Mouse (Mus musculus) splenic B cell, adult 2 months (primary cell): ENCODE measurements at regions not wholly inside any gene's neighbourhood (a gene's known extent, or its start where the extent isn't known, plus 50 kb on each side); places are given as distances from the start of the nearest gene placed in this dataset.

Experiments used
- DNase-seq: peaks from one replicate; pipeline ENCODE4 v3.0.0-alpha.2; 2011; ENCODE audit warnings: low read depth, low spot score
- H3K27me3 ChIP-seq: 2 replicates; pipeline ENCODE4 v1.6.1; 2012; ENCODE audit warnings: mild to moderate bottlenecking, low read length, moderate library complexity, mixed read lengths; ENCODE audit not compliant: control insufficient read depth, poor library complexity, insufficient read depth, severe bottlenecking
- H3K36me3 ChIP-seq: 2 replicates; pipeline ENCODE4 v1.6.1; 2012; ENCODE audit warnings: mild to moderate bottlenecking, low read length, moderate library complexity, mixed read lengths; ENCODE audit not compliant: control insufficient read depth, poor library complexity, insufficient read depth, severe bottlenecking

DNA sequence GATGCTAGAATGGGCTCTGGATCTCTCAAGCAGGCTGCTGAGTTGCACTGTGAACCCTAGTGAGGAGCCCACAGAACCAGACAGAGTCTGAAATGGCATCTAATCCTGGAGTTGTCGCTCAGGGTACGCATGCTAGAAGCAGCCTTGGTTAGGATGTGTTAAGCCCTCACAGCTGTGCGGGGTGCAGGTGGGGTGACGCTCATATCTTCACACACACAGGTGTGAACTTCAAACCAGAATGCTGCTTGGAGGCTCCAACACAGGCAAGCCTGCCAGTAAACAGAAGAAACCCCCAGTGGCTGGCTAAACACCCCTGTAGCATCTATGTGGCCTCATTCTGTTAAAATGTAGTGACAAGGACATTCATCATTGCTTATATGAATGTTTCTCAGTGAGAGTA, 193.3 kb downstream of the Wdr11 start:
- no peak for DNase-seq
- Histone ChIP-seq H3K36me3 (no peaks in the 10 kb centered on the region; the same call in 1 of the 2 replicates), H3K27me3 (no peaks in the 10 kb centered on the region)

DNA sequence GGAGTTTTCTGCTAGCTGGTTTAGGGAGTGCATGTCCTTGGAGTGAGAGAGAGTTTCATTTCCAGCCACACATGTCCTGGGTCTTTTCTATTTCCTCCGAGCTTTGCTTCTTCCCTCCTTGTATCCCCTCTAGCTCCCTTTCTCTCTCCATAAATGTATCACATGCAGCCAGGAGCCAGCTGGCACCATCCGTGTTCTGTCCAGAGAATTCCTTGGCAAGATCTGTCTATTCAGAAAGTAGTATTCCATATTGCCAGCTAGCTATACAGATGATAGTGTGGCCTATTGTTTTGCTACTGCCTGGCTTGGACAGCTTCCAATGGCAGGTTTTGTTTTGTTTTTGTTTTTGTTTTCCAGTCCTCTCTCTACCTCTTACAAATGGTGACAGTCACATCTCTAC, 195.3 kb downstream of the Wdr11 start:
- H3K36me3 ChIP-seq, result no peaks in the 10 kb centered on the region; the same call in 1 of the 2 replicates
- no peak for DNase-seq

DNA sequence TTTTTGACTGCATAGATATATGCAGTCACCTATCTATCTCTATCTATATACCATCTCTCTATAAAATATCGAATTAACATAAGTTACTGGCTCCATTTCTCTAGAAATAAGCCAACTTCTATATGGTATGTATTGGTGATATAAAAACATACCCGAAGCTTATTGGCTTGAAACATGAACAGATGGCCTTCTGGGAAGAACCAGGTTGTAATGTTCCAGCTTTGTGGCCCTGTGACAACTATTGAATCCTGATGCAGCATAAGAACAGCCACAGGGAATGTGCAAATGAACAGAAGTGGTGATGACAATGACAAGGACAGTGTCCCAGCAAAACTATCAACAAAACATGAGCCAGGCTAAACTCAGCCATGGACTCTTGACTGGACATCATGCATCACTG, 196.1 kb downstream of the Wdr11 start:
- no peaks in the 10 kb centered on the region for H3K27me3 ChIP-seq
- DNase-seq, result no peak
- H3K36me3 ChIP-seq, result no peaks in the 10 kb centered on the region; the same call in 1 of the 2 replicates

More for the DNA sequence above, 195.3 kb downstream of the Wdr11 start:
- no peaks in the 10 kb centered on the region for H3K27me3 ChIP-seq

- no peak for DNase-seq
- H3K36me3 ChIP-seq, result no peaks in the 10 kb centered on the region
- H3K27me3 ChIP-seq, result no peaks in the 10 kb centered on the region
These were observed 197.8 kb downstream of the Wdr11 start for GRCm38 (mm10) chr7:129789461-129789860.

- DNase-seq, result no peak
- no peaks in the 10 kb centered on the region for H3K27me3 ChIP-seq
- H3K36me3 ChIP-seq, result no peaks in the 10 kb centered on the region
These were observed 199.2 kb downstream of the Wdr11 start for GRCm38 (mm10) chr7:129790590-129791449.

GRCm38 (mm10) chr7:129791450-129791820, 199.8 kb downstream of the Wdr11 start:
- DNase-seq, result no peak
- Histone ChIP-seq H3K27me3 (no peaks in the 10 kb centered on the region), H3K36me3 (no peaks in the 10 kb centered on the region)

GRCm38 (mm10) chr7:129793733-129794132, 202.1 kb downstream of the Wdr11 start:
- Histone ChIP-seq H3K27me3 (no peaks in the 10 kb centered on the region), H3K36me3 (no peaks in the 10 kb centered on the region)
- no peak for DNase-seq

GRCm38 (mm10) chr7:129794276-129794675, 202.6 kb downstream of the Wdr11 start:
- Histone ChIP-seq H3K27me3 (no peaks in the 10 kb centered on the region), H3K36me3 (no peaks in the 10 kb centered on the region)
- no peak for DNase-seq

DNA sequence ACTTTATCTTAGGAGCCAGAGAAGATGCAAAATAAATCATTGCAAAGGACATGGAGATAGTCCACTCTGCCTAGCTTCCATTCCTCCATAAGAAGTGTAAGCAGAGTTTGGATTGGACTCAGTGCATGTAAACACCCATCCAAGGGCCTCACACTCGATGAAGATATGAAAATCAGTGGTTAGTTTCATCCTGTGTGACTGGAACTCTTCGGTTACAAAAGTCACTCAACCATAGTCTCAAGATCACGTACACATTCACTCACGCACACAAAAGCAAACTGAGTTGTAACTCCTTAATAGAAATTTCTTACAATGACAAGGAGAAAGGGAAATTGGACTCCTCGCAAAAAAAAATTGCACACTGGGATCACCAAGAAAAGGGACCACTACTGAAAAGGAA, 206.9 kb downstream of the Wdr11 start:
- Histone ChIP-seq H3K36me3 (no peaks in the 10 kb centered on the region), H3K27me3 (no peaks in the 10 kb centered on the region)
- peak; percentile 65 for DNase-seq

GRCm38 (mm10) chr7:129800461-129800867, 208.8 kb downstream of the Wdr11 start:
- peak; percentile 39 for DNase-seq
- H3K27me3 ChIP-seq, result no peaks in the 10 kb centered on the region
- no peaks in the 10 kb centered on the region for H3K36me3 ChIP-seq

DNA sequence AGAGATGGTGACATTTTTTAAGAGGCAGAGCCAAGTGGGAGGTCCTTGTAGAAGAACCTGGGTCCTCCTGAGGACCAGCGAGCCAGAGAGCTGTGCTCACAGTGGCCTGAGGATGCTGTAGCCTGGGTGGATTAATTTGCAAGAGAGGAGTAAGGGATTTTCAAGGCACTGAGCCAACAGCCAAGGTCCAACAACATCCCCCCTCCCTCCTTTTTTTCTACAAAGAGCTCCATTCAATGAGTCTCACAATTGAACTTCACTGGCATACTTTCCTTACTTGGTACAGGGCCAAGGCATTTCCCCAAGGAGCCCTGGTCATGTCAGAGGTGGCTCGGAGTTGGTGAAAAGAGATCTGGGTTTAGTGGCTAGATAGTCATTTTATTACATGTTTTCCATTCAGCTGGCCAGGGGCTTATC, 209.8 kb downstream of the Wdr11 start:
- no peaks in the 10 kb centered on the region for H3K27me3 ChIP-seq
- H3K36me3 ChIP-seq, result no peaks in the 10 kb centered on the region
- no peak for DNase-seq

GRCm38 (mm10) chr7:129802168-129802567, 210.5 kb downstream of the Wdr11 start:
- no peaks in the 10 kb centered on the region for H3K36me3 ChIP-seq
- DNase-seq, result no peak
- H3K27me3 ChIP-seq, result no peaks in the 10 kb centered on the region

DNA sequence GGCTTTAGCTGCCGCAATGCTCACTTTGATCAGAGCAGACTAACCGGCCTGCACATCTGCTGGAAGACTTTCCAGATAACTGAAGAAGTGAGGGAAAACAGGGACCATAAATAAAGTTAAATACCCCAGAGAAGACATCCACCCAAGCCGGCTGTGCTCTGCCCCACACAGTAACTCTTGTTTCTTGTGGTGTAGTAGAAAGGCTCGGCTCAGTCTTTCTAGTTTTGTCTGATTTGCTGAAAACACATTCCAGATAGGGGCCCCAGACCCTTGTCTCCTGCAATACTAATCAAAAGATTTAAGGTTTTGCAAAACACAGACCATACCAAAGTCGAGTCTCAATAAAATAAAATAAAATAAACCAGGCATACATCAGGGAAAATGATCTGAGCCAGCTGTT, 213.7 kb downstream of the Wdr11 start:
- no peak for DNase-seq
- H3K27me3 ChIP-seq, result no peaks in the 10 kb centered on the region
- no peaks in the 10 kb centered on the region for H3K36me3 ChIP-seq

DNA sequence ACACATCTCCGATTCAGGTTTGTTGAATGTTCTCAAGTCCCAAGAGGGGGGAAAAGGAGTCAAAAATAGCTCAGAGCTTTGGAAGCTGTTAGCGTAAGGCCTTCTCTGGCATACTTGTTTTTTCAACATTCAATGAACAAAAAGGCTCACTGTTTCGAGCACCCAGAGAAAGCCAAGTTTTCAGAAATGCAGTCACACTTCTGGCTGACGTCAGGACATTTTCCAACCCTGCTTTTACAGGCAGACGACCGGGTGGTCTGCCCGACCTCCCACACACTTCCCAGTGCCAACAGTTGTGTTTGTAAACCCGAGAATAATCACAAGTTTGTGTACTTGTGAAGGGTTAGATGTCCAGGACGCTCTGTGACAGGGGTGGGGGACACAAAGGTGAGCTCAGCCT, 218.5 kb downstream of the Wdr11 start:
- DNase-seq, result no peak
- Histone ChIP-seq H3K27me3 (no peaks in the 10 kb centered on the region), H3K36me3 (no peaks in the 10 kb centered on the region)

GRCm38 (mm10) chr7:129810565-129810964, 218.9 kb downstream of the Wdr11 start:
- Histone ChIP-seq H3K27me3 (no peaks in the 10 kb centered on the region), H3K36me3 (no peaks in the 10 kb centered on the region)
- no peak for DNase-seq
